11 mouse cellular contexts compared by ENCODE assay signal in the genomic region with DNA sequence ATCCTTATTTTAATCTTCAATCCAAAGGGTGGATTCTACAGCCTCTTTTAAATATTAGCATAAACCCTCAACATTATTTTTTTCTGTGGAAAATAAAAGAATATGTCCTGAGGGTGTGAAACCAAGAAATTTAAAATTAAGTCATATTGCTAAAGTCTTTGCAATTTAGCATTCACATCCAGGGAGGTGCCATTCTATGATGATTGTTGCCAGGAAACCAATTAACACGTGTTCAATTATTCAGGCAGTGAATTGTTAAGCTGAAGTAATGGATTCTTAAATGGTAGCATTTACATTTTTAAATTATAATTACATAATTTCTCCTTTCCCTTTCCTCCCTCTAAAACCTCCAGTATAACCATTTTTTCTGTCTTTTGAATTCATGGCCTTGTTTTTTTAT.
"Had no signal": no experiment of that assay in that cellular context is flagged by ENCODE, and none has a peak within 500 bp of the region (broad histone marks: within the 10 kb centered on the region; RNA-seq: fewer than 3 reads in every experiment).

No protein-coding gene starts in this region.

- ATAC-seq: midbrain, embryonic 16.5 days had no signal

- H3K4me2 ChIP-seq: liver, embryonic 13.5 days had no signal

- H3K9ac ChIP-seq: liver, embryonic 13.5 days had no signal

- H3K27ac ChIP-seq: layer of hippocampus, adult 2 months; liver, embryonic 13.5 days had no signal

- H3K4me3 ChIP-seq: layer of hippocampus, adult 2 months; liver, embryonic 13.5 days had no signal

- H3K4me1 ChIP-seq: liver, embryonic 13.5 days had no signal

- H3K27me3 ChIP-seq: liver, embryonic 13.5 days had no signal

- H3K9me3 ChIP-seq: liver, embryonic 13.5 days had no signal

- DNase-seq: kidney, adult 9 months; kidney, postnatal 14 days; layer of hippocampus, adult 9-11 months; liver, embryonic 13.5 days; lung, adult 2 months; lung, postnatal 14 days; lung, postnatal 4 days; thymus, adult 18-20 months; thymus, postnatal 36 days had no signal

- H3K36me3 ChIP-seq: liver, embryonic 13.5 days had no signal
